Mouse (Mus musculus) C3H10T1/2 (cell line): ENCODE data around the gene Zfp277. TPM values are rescaled to one million over a fixed set of nuclear protein-coding genes. Genes with fewer than 3 reads are reported as not detected.

Source experiments
- polyA plus RNA-seq, 2 experiments: library from polyadenylated mRNA; unstranded; fragments of >200 nt; fragmentation: generic; extraction: Trizol; gene quantifications; one replicate each; pipeline ENCODE4 v1.2.1; 2012; ENCODE audit warnings: missing spikeins in 2 of 2

The Zfp277 gene
- 10 to 100 TPM in 1 of 2 experiments, 1 to 10 TPM in 1; 1.2 to 14.1 TPM for polyA plus RNA-seq

GRCm38 (mm10) chr12:40445648-40446449 lies at the start of gene Zfp277, which contains the start of gene Dock4:
Gene Zfp277 (minus strand): TSS chr12:40445902.
Gene Dock4 (plus strand): TSS chr12:40445952.

Other genes starting within 250 kb of the Zfp277 start
- under 1 TPM in 1 of 2 experiments, not detected in 1; 0.04 TPM for gene Lsmem1, start 246.4 kb downstream of the Zfp277 start, polyA plus RNA-seq
- gene Ifrd1, start 197.4 kb downstream of the Zfp277 start, polyA plus RNA-seq: 10 to 100 TPM in 1 of 2 experiments, 1 to 10 TPM in 1; 8.4 to 20.1 TPM
- gene Dock4, start 50 bp upstream of the Zfp277 start, polyA plus RNA-seq: 1 to 10 TPM in 1 of 2 experiments, under 1 TPM in 1; 0.12 to 2.6 TPM